Mouse (Mus musculus) cerebellum, postnatal 14 days (tissue): Measurements from ENCODE around the gene Plxna1.
A peak's percentile ranks its signal among the peaks of the same experiment; 100 is the strongest.

Source experiments
- DNase-seq, 2 experiments: peaks; one replicate each; pipeline ENCODE4 v3.0.0; 2021; ENCODE audit warnings: mixed read lengths in 2 of 2

Gene Plxna1

DNA sequence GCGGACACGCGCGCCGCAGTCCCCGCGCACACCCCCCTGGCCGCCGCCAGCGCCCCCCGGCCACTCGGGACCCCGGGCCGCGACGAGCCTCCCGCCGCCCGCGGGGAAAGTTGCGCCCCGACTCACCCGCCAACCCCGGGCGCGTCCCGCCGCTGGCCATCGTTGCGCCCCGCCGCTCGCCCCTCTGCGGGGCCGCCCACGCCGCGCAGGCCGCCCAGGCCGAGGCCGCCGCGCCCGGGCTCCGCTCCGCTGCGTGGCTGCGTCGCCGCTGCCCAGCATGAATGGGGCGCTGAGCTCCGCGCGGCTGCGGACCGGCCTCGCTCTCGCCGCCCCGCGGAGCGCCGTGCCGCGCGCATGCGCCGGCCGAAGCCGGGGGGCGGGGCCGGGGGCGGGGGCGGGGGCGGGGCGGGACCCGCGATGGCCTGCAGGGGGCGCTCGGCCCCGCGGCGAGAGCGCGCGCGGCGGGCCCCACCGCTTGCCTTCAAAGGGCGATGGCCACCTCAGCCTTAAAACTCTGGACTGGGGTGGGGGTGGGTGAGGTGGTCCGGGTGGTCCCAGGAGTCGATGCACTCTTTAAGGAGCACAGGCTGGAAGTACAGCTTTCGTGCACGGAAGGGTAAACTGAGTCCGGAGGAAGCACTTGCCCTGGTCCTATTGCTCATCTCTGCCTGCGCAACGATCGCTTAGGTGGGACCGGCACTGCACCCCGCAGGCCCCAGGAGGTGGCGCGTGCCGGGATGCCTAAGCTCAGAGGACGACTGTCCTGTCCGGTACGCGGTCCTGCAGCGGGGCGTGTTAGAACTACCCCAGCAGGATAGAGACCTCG lies at the start of gene Plxna1:
TSS of gene Plxna1 (minus strand) at position 340 of the 826 bp plus-strand sequence.
- DNase-seq, result peak; percentile 73 to 79

DNA sequence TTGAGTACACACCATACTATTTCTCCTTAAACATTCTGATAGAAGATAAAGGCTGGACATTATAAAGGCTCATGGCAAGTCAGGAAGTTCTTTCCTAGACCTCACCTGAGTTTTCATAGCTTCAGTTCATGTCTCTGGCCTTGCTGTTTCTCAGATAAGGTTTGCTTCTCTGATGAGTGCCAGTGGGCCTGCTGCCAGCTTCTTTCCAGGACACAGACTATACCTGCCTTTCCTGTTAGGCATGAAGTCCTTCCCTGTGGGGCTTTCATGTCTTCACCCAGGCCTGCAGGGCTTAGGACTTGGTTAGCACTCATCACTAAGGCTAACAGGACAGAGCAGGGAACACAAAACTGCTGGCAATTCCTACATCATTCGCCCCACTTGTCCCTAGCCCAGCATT lies 46.6 kb upstream of the Plxna1 start:
- DNase-seq, result peak in 1 of 2 experiments; percentile 47

- DNase-seq, result no peak
Observed at GRCm38 (mm10) chr6:89408259-89408658, 45.8 kb upstream of the Plxna1 start.

GRCm38 (mm10) chr6:89407247-89407889 lies 44.9 kb upstream of the Plxna1 start:
- no peak for DNase-seq

DNA sequence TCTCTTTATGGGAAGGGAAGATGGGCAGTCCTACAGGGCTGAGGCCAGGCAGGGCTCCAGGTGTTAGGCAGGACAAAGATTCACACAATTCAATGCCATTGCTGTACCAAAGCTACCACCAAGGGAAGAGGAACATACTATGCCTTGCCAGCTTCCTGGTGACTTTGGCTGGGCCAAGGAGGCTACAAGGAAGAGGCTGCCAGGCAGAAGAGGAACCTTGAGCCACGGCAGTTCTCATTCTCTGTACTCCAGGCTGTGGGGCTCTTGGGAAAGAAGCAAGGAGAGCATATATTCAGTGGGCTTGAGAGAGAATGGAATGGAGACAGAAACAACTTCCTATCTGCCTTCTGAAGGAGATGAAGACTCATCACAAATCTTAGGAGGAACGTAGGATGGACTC lies 42.5 kb upstream of the Plxna1 start:
- DNase-seq, result no peak

GRCm38 (mm10) chr6:89403257-89404225 lies 41.1 kb upstream of the Plxna1 start:
- no peak for DNase-seq

DNA sequence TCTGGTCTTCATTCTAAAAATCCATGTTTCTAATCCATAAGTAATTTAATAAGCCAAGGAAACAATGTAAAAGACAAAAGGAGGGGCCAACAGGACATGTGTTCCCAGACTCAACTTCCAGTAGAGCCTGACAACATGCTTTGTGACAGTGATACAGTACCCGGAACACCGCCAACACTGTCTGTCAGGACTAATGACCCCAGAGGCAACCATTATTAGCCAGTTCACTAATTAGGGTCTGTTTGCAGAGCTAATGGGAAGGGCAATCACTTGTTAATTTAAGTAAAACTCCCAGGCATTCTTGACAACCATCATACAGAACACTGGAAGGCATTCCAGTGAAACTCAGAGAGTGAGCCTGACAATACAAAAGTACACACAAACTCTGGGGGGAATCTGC lies 40.0 kb upstream of the Plxna1 start:
- no peak for DNase-seq

GRCm38 (mm10) chr6:89399564-89399963 lies 37.1 kb upstream of the Plxna1 start:
- DNase-seq, result peak in 1 of 2 experiments; percentile 30

DNA sequence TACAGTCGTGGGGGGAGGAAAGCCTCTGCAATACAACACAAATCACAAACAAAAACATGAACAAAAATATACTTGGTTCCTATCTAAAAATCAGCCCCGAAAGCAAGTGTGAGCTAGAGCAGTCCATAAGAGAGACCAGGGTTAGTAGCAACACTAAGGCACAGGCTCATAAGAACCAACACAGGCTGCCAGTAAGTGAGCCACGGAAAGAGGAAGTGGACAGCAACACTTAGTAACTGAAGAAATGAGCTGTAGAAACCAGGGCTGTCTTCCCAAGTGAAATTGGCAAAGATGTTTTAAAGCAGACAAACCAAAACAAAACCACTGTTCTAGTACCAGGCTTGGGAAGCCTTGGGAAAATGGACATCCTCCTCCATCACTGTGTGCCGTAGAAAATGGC lies 35.5 kb upstream of the Plxna1 start:
- DNase-seq, result no peak

GRCm38 (mm10) chr6:89393820-89394219 lies 31.4 kb upstream of the Plxna1 start:
- DNase-seq, result no peak

DNA sequence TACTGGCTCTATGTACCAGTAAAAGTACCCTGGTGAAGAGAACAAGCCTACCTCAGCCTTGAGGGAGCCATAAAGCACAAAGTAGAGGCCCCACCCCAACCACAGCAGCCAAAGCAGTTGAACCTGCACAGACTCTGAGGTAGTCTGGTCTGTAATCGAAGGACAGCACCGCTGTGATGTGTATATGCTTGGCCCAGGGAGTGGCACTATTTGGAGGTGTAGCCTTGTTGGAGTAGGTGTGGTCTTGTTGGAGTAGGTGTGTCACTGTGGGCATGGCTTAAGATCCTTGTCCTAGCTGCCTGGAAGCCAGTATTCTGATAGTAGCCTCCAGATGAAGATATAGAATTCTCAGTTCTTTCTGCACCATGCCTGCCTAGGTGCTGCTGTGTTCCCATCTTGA lies 29.8 kb upstream of the Plxna1 start:
- DNase-seq, result no peak

GRCm38 (mm10) chr6:89389771-89390170 lies 27.4 kb upstream of the Plxna1 start:
- no peak for DNase-seq

GRCm38 (mm10) chr6:89386956-89387355 lies 24.5 kb upstream of the Plxna1 start:
- no peak for DNase-seq

DNA sequence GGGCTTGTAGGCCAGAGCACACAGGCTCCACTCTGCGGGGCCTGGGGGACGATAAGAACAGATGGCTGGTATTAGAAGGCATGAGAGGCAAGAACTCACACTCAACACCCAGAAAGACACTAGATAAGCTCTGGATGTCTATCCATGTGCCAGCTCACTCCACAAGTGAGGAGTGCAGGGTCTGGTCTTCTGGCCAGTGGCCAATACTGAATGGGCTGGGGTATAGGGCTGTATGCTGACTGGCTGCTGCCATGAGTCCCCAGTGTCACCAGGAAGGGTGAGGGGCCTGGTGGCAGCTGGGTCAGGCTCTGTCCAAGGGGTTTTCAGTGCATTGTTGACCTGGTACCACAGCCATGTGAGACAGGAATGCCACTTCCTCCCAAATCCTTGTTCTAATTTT lies 22.3 kb upstream of the Plxna1 start:
- no peak for DNase-seq

DNA sequence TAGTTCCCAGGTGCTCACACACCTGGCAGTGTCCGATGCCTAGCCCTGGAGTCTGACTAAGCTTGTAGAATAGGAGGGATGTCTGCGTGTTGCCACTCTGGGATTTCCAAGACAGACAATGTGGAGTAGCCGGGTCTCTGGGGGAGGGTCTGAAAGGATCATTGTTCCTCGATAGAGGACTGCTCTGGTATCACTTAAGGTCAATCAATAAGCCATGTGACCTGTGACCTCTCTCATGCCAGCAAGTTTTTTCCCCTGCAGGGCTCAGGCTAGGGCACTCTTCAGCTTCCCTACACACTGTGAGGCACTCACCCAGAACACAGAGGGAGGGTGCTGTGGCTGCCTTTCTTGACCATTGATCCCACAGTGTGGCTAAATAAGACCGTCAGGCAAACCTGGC lies 19.4 kb upstream of the Plxna1 start:
- no peak for DNase-seq

DNA sequence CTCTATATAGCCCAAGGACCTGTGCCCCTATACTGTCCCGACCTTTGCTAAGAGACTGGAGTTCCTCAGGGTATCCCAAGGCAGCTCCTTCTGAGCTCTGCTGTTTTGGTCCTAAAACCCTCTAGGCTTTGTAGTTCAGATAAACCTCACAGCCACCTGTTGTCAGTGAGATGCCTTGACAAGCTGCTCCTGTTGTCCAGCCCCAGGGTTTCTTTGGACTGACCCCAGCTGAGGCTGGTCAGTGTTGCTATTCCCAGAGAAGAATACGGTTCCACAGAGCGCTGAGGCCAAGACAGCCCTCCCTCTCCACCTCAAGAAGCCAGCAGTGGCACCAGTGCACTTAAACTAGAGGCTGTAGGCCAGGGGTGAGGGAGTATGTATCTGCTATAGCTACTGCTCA lies 18.8 kb upstream of the Plxna1 start:
- DNase-seq, result peak in 1 of 2 experiments; percentile 25

GRCm38 (mm10) chr6:89380751-89381150 lies 18.3 kb upstream of the Plxna1 start:
- no peak for DNase-seq

DNA sequence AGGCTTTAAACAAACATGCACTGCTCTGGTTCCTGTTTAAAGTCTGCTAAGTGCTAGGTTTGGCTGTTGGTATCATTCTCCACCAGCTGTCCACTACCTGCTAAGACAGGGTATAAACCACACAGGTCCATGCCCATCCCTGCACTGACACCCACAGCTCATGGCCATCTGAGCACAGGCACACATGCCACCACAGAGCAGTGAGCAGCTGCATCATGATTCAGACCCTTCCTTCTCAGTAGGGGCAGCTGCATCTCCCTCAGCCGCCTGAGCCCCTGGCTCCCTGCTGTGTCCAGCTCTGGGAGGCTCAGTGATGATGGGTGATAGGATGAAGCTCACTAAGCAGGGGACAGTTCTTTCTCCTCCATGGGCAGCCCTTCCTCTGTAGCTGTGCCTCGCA lies 15.8 kb upstream of the Plxna1 start:
- DNase-seq, result no peak

DNA sequence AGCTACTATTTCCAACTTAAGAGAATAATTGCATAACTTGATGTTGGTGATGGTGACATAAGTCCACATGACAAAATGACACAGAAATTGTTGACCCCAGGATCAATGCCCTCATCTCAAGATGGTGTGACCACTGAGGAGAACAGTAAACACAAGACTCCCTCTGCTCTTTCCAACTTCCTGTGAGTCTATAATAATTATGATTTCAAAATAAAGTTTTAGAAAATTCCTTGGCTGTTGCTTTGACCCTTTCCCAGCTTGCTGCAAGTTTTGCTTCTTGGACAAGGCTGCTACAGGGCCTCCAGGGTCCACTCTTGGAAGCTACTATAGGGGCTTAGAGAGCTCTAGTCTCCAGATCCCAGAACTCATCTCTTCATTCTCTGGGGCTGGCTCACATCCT lies 6.4 kb upstream of the Plxna1 start:
- no peak for DNase-seq

- no peak for DNase-seq
Observed at GRCm38 (mm10) chr6:89364342-89364741, 1.9 kb upstream of the Plxna1 start.

DNA sequence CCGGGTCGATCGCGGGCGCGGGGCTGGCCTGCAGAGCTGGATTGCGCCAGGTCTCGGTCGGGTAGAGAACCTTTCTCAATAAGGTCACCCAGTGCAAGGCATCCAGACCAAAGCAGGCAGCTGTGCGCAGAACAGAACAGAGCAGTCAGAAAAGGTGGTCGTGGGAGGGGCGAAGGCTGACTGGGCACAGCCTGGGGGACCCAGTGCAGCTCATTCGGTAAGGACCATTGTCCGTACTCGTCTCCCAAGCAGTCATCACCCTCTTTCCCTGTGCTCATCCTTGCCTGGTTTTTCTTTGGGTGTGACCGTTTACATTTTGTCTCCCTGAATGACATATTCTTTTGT lies 659 bp upstream of the Plxna1 start:
- DNase-seq, result no peak

GRCm38 (mm10) chr6:89361418-89362280 lies 771 bp downstream of the Plxna1 start:
- peak; percentile 52 to 54 for DNase-seq
